Comparison of ENCODE assay signal across 8 mouse cellular contexts in genomic region chr5:114567565-114568197, GRCm38 (mm10). TPM values are rescaled to one million over a fixed set of nuclear protein-coding genes. Genes with fewer than 3 reads are reported as not detected.
DNase-seq lines count a peak whose midpoint lies in the region; ATAC-seq and TF ChIP-seq lines count a peak whose summit lies in the region.

Gene Fam222a (plus strand): TSS chr5:114568016.

- H3K79me2 ChIP-seq in C2C12 (ENCODE audit: control insufficient read depth, insufficient read depth), result no peaks in the 10 kb centered on the region

- ATAC-seq in heart, embryonic 11.5 days (replicated peaks; ENCODE audit: insufficient number of reproducible peaks, low FRiP score, low TSS enrichment), result peak; percentile 37
- ATAC-seq in kidney, embryonic 15.5 days (replicated peaks; ENCODE audit: low FRiP score), result peak; percentile 72
- peak; percentile 49 for ATAC-seq in liver, embryonic 12.5 days

- no peak; the same call in 1 of the 2 replicates for TF ChIP-seq POLR2A in testis, adult 2 months (IDR thresholded peaks at IDR 0.05; ENCODE audit: control insufficient read depth, low read depth, low read length)

- WGBS in heart, embryonic 11.5 days (ENCODE audit: insufficient replicate concordance), result under 1% methylated on average over 65 of the region's 72 CpGs
- WGBS in kidney, embryonic 15.5 days, result under 1% methylated on average over 63 of the region's 72 CpGs
- under 1% methylated on average over 70 of the region's 72 CpGs for WGBS in liver, embryonic 12.5 days (ENCODE audit: insufficient replicate concordance)

- no peak for TF ChIP-seq CTCF in C2C12 (IDR thresholded peaks at IDR 0.05; ENCODE audit: control insufficient read depth, insufficient read depth, insufficient read length)
- TF ChIP-seq CTCF in testis, adult 2 months (IDR thresholded peaks at IDR 0.05; ENCODE audit: control insufficient read depth, insufficient read depth, insufficient replicate concordance, low read depth, low read length), result peak; percentile 23; the same call in 1 of the 2 replicates

- peaks cover 5% of the 10 kb centered on the region; the same call in 1 of the 2 replicates for H3K9me3 ChIP-seq in heart, embryonic 11.5 days (replicated peaks; ENCODE audit: control insufficient read depth, low read length)
- H3K9me3 ChIP-seq in kidney, embryonic 15.5 days (replicated peaks), result peaks cover 6% of the 10 kb centered on the region; the same call in 1 of the 2 replicates
- peaks cover 5% of the 10 kb centered on the region; the same call in 1 of the 2 replicates for H3K9me3 ChIP-seq in liver, embryonic 12.5 days (replicated peaks)

- H3K4me3 ChIP-seq in C2C12 (ENCODE audit: insufficient read depth, poor library complexity, severe bottlenecking), result peak within 1 kb of the TSS; percentile 0
- H3K4me3 ChIP-seq in heart, embryonic 11.5 days (ENCODE audit: low read depth, low read length), result peak within 1 kb of the TSS; percentile 62
- peak within 1 kb of the TSS; percentile 85 for H3K4me3 ChIP-seq in kidney, embryonic 15.5 days (replicated peaks)
- peak within 1 kb of the TSS; percentile 66 for H3K4me3 ChIP-seq in liver, embryonic 12.5 days
- H3K4me3 ChIP-seq in testis, adult 2 months (ENCODE audit: control insufficient read depth, low read depth, low read length), result peak within 1 kb of the TSS; percentile 93

- peak within 1 kb of the TSS; percentile 65 for H3K9ac ChIP-seq in heart, embryonic 11.5 days (ENCODE audit: low read depth, low read length)
- H3K9ac ChIP-seq in kidney, embryonic 15.5 days, result peak within 1 kb of the TSS; percentile 67
- H3K9ac ChIP-seq in liver, embryonic 12.5 days, result peak within 1 kb of the TSS; percentile 53

- H3K4me1 ChIP-seq in heart, embryonic 11.5 days (ENCODE audit: control insufficient read depth, insufficient read depth, low read length), result peaks cover 32% of the 10 kb centered on the region
- peaks cover 72% of the 10 kb centered on the region for H3K4me1 ChIP-seq in kidney, embryonic 15.5 days
- peaks cover 68% of the 10 kb centered on the region for H3K4me1 ChIP-seq in liver, embryonic 12.5 days
- peaks cover 26% of the 10 kb centered on the region for H3K4me1 ChIP-seq in testis, adult 2 months (ENCODE audit: control insufficient read depth, insufficient read depth, low read length)

- peak within 1 kb of the TSS; percentile 71; the same call in 1 of the 2 replicates for H3K27ac ChIP-seq in heart, embryonic 11.5 days (ENCODE audit: low read depth, low read length)
- H3K27ac ChIP-seq in kidney, embryonic 15.5 days, result peak within 1 kb of the TSS; percentile 86
- peak within 1 kb of the TSS; percentile 30; the same call in 1 of the 2 replicates for H3K27ac ChIP-seq in liver, embryonic 12.5 days
- H3K27ac ChIP-seq in testis, adult 2 months (ENCODE audit: control insufficient read depth, insufficient read depth, low read depth, low read length), result peak within 1 kb of the TSS; percentile 63

- H3K36me3 ChIP-seq in C2C12 (ENCODE audit: control insufficient read depth, insufficient read depth), result no peaks in the 10 kb centered on the region
- no peaks in the 10 kb centered on the region for H3K36me3 ChIP-seq in heart, embryonic 11.5 days (ENCODE audit: control insufficient read depth, insufficient read depth, low read length)
- H3K36me3 ChIP-seq in kidney, embryonic 15.5 days, result no peaks in the 10 kb centered on the region
- no peaks in the 10 kb centered on the region for H3K36me3 ChIP-seq in liver, embryonic 12.5 days
- H3K36me3 ChIP-seq in testis, adult 2 months (ENCODE audit: control insufficient read depth, insufficient read depth, low read length), result no peaks in the 10 kb centered on the region

- H3K27me3 ChIP-seq in C2C12 (ENCODE audit: control insufficient read depth, insufficient read depth, insufficient read length), result peaks cover 68% of the 10 kb centered on the region
- peaks cover 45% of the 10 kb centered on the region for H3K27me3 ChIP-seq in heart, embryonic 11.5 days (ENCODE audit: control insufficient read depth, insufficient read depth, low read length)
- H3K27me3 ChIP-seq in kidney, embryonic 15.5 days, result peaks cover 26% of the 10 kb centered on the region; the same call in 1 of the 2 replicates
- H3K27me3 ChIP-seq in liver, embryonic 12.5 days (replicated peaks), result peaks cover 88% of the 10 kb centered on the region
- no peaks in the 10 kb centered on the region; the same call in 1 of the 2 replicates for H3K27me3 ChIP-seq in testis, adult 2 months (ENCODE audit: control insufficient read depth, insufficient read depth, low read length)

- peak within 1 kb of the TSS; percentile 95 for H3K4me2 ChIP-seq in heart, embryonic 11.5 days
- peak within 1 kb of the TSS; percentile 98 for H3K4me2 ChIP-seq in kidney, embryonic 15.5 days
- H3K4me2 ChIP-seq in liver, embryonic 12.5 days, result peak within 1 kb of the TSS; percentile 95

- peak; percentile 87 for DNase-seq in adrenal gland, adult 2 months
- DNase-seq in embryo, embryonic 11.5 days (ENCODE audit: low read depth, low spot score), result peak; percentile 57
- DNase-seq in naive thymus-derived CD4-positive, alpha-beta T cell, adult 2 months (ENCODE audit: low read depth), result peak; percentile 85

- peak within 1 kb of the TSS; percentile 36 for H3ac ChIP-seq in C2C12 (ENCODE audit: control insufficient read depth, insufficient read length, low read depth)

- no peaks in the 10 kb centered on the region for H3K79me3 ChIP-seq in C2C12 (ENCODE audit: low read depth)

TF ChIP-seq in C2C12, 6 proteins besides CTCF, POLR2A, EP300 and RAD21:
- no peak for TF ChIP-seq MYOD1 (IDR thresholded peaks at IDR 0.05; ENCODE audit: control insufficient read depth, insufficient read length, low read depth)
- TF ChIP-seq MYOG (IDR thresholded peaks at IDR 0.05; ENCODE audit: control insufficient read depth, extremely low read depth, insufficient read length), result no peak
- TF ChIP-seq USF1 (IDR thresholded peaks at IDR 0.05; ENCODE audit: low read depth), result no peak
- no peak for TF ChIP-seq CEBPB (IDR thresholded peaks at IDR 0.05; ENCODE audit: low read depth)
- no peak for TF ChIP-seq FOSL1 (IDR thresholded peaks at IDR 0.05; ENCODE audit: insufficient read depth, low read length, poor library complexity, severe bottlenecking)
- no peak for TF ChIP-seq MAX (IDR thresholded peaks at IDR 0.05)

RNA-seq across cellular contexts. Expression of gene Fam222a, which starts in this region (rescaled TPM):
- 0.06 TPM for polyA plus RNA-seq in C2C12 (2012; fragmentation: generic; extraction: Trizol)
- 10 to 100 TPM; 32.9 to 84.3 TPM for total RNA-seq in adrenal gland, adult 2 months (2021)
- 68.3 and 72.0 TPM in 2 replicates for polyA plus RNA-seq in adrenal gland, adult 2 months (2012; rRNA removed)
- 0.55 and 0.79 TPM in 2 replicates for polyA plus RNA-seq in heart, embryonic 11.5 days (2014; fragmentation: Nextera tagmentation; extraction: Ambion mirVana)
- 4.4 and 4.7 TPM in 2 replicates for polyA plus RNA-seq in kidney, embryonic 15.5 days (2015; fragmentation: Nextera tagmentation; extraction: Ambion mirVana)
- 1.3 and 1.4 TPM in 2 replicates for polyA plus RNA-seq in liver, embryonic 12.5 days (2016; fragmentation: Nextera tagmentation; extraction: Ambion mirVana)
- polyA plus RNA-seq in testis, adult 2 months (2012; rRNA removed), result 22.5 and 23.4 TPM in 2 replicates

Comparison
In these comparisons a context has a peak if more than half of its experiments do, and no peak if none do; other contexts are left out.
1. Peak in every context shown above with its lines: DNase-seq, ATAC-seq, H3K4me3 ChIP-seq and H3K27ac ChIP-seq.
2. Peak in ATAC-seq, H3K4me3 ChIP-seq, H3K27ac ChIP-seq, H3K9ac ChIP-seq and H3K4me2 ChIP-seq in heart, embryonic 11.5 days; RNA of the gene not detected or under 1 TPM.
3. H3K4me3 ChIP-seq: peak in every context shown above with its lines; median percentile 93 in testis, adult 2 months; 85 in kidney, embryonic 15.5 days; 66 in liver, embryonic 12.5 days; 62 in heart, embryonic 11.5 days; 0 in C2C12.
4. H3K27ac ChIP-seq: peak in every context shown above with its lines; median percentile 86 in kidney, embryonic 15.5 days; 71 in heart, embryonic 11.5 days; 63 in testis, adult 2 months; 30 in liver, embryonic 12.5 days.